Mouse (Mus musculus) frontal cortex, adult (tissue): ENCODE data around the gene Ankrd28.
"Not testable (repeated sequence)": the region's sequence is repeated elsewhere in the genome, so short reads cannot be mapped to it uniquely, and the experiment has no call there.

Experiments used
- ATAC-seq: cut with Nextera tagmentation; 2 replicates; pipeline ENCODE4 v1.9.2; 2017; ENCODE audit warnings: mild to moderate bottlenecking, moderate library complexity, mixed read lengths; ENCODE audit not compliant: low TSS enrichment

Gene Ankrd28

GRCm38 (mm10) chr14:31830571-31831369 lies at the start of gene Ankrd28:
TSS of gene Ankrd28 (minus strand) at chr14:31830651.
- ATAC-seq, result peak; percentile 94

DNA sequence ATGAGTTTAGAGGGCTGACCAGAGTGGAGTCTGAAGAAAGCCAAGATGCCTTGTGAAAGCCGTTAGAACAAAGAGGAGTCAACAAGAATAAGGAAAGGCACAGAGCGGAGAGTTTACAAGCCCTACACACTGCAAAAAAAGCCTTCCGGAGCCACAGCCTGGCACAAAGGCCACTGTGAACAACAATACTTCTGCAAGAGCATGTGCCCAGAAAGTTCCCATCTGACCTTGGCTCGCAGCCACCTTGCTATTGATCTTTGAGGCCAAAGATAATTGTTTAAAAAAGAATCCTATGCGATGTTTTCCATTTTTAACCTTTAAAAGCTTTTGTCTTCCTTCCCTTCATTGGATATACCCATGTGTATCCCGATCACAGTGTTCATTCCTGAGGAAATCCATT lies 49.0 kb upstream of the Ankrd28 start:
- ATAC-seq, result no peak

GRCm38 (mm10) chr14:31872130-31872529 lies 41.7 kb upstream of the Ankrd28 start:
- ATAC-seq, result no peak

DNA sequence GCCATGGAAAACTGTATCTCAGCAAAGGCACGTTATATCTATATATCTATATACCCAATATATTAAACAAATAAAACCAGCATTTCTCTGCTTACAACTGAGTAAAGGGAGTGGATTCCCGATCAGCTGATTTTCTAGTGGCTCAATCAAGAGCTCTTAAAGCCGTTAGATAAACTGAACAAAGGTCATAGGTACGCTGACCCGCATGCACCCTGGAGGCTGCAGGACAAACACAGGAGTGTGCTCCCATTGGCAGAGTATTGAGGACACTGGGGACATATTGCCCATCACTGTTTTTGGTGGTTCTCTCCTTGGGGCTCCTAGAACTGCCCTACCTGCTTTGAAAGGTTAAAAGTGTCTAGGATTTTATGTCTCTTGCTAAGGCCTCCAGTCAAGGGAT lies 40.0 kb upstream of the Ankrd28 start:
- ATAC-seq, result no peak

DNA sequence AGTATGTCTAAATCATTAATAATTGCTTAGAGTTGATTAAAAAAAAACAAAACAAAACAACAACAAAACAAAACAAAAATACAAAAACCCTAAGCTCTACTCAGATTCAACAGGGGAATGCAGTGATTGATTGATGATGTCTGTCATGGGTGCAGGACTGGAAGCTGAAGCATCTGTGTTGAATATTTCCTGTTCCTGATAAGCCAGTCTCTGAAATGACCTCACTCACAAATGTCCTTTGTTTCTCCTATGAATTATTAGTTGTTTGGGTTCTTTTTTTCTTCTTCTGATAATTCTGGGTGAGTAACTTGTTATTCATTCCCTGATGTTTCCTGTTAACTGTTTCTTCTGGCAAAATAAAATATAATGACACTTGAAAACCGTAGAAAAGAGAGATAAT lies 38.1 kb upstream of the Ankrd28 start:
- no peak for ATAC-seq

- not testable (repeated sequence) for ATAC-seq
These were observed 35.9 kb upstream of the Ankrd28 start for GRCm38 (mm10) chr14:31866366-31866765.

DNA sequence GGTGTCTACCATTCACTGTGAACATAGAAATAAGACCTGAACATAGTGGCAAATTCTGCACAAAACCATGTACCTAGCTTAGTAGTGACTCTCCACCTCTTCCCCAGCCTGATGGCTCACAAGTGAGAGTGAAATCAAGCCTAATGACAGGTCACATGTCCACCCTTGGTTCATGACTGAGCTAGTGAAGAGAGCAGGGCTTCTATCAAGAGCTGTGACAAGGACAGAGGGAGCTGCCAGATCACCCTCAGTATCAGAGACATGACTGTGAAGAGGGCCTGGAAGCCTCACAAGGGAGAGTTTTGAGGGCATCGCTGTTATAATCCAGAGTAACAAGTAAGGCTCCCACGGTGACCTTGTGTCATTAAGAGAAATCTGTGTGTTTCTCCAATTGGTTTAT lies 28.2 kb upstream of the Ankrd28 start:
- ATAC-seq, result no peak

DNA sequence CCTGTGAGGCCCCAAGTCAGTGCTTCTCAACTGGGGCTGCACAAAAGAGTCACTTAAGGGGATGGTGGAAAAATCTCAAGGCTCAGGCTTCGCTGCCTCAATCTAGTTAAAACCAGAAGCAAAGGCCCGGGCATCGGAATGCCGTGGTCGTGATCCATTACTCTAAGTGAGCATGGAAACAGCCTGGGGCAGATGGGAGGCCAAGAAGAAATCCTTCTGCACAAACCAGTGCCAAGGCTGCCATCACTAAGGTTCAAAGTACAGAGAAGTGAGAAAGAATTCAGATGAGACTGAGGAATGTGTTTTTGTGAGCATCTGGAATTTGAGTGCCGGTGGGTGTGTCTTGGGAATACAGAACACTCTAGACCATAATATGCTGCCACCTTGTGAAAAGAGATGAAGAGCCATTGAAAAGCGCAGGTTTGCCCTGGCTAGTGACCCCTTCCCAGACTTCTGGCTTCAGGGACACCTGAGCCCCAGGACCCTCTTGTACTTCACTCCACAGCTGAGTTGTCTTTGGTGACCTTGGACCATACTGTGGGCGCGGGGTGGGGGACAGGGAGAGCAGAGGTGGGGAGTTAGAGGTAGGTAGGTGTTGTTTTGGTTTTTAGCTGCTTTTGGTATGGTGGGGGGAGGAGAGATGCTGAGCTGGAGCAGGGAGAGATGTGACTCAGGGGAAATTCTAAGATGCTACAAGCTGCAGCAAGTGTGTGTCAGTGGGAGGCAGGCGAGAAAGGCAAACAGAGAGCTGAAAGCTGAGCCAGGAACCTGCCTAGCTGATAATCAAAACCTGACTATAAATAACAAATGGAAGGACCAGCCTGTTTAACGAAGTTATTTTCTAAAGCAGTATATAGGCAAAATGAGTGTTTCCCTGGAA lies 26.9 kb upstream of the Ankrd28 start:
- peak; percentile 83 for ATAC-seq

DNA sequence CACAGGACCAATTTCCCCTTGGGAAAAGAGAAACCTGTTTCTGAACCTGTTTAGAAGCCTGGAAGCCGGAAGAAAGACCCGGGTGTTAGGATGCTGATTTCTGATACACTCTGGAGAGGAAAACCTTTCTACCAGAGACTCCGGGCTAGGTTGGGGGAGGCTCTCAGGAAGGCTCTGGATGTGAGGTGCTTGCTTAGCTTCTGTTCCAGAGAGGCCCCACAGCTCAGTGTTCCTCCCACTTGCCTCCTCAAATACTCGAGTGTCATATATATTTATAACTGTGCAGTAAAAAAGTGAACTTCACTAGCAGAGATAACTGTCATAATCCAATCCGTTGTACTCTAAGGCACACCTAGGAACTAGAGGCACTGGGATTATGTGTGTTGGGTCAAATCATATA lies 25.6 kb upstream of the Ankrd28 start:
- peak; percentile 77 for ATAC-seq

DNA sequence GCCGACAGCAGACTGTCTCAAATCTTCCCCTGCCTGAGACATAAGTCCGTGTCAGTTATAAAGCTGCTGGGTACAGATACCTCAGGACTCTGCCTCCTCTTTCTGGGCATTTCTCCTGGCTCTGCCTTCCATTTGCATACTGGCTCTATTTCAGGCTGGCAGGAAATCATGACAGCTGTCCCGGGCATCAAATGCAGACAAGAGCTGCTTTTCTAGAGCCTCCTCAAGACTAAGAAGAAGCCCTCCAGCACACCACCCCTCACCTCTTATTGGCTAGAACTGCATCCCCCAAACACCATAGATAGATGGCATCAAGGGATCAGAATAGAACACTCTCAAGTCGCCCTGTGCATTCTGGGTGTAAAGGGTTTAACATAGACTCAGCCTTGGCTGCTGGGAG lies 24.2 kb upstream of the Ankrd28 start:
- peak; percentile 56 for ATAC-seq

GRCm38 (mm10) chr14:31843571-31843970 lies 13.1 kb upstream of the Ankrd28 start:
- no peak for ATAC-seq

DNA sequence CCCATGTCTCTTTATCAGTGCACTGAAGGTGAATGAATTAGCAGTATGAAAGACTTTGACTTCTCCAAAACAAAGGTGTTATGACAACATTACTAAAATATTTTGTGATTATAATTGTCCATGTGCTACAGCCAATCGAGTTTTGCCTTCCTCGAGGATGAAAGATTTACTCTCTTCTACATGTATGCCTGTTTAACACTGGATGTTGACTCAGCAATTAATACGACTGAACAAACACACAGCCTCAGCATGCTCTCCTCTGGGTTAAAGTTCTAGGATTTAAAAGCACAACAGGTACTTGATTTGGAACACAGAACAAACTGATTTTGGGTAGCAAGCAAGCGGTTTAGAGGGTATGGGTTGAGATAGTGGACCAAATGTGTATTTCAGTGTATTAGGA lies 1.6 kb upstream of the Ankrd28 start:
- no peak for ATAC-seq

DNA sequence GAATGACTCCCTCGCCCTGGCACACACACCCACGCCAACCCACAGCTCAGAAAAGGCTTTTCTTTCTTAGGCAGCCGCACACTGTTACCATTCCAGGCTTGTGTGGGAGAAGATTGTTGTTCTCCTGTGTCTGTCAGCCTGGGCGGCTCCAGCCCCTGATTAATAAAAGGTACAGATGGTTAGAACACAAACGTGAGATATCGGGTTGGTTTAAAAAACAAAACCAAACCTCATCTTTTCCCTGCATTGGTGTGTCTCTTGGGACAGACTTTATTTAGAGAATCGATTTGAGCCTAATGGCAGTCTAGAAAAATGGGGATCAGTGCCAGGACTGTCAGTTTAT lies 890 bp upstream of the Ankrd28 start:
- ATAC-seq, result peak; percentile 66

GRCm38 (mm10) chr14:31829761-31830562 lies 489 bp downstream of the Ankrd28 start:
- ATAC-seq, result peak; percentile 65

DNA sequence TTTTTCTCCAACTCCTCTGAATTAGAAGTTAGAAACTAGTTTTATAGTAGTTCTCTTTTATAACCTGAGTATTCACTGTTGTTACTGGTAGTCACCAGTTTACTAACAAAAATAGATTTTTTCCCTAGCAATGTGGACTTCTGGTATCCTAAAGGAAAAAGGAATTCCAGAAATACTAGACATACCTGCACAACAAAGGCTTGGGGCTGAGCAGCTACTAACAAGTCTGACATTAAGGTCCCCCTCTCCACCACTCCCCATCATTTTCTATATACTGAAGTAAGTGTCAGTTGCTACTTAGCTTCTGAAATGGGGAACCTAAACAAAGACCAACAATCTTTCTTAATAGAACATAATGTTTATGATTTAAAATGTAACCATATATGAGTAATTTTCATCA lies 3.2 kb downstream of the Ankrd28 start:
- ATAC-seq, result no peak

GRCm38 (mm10) chr14:31809942-31810341 lies 20.5 kb downstream of the Ankrd28 start:
- ATAC-seq, result no peak

- ATAC-seq, result no peak
These were observed 26.7 kb downstream of the Ankrd28 start for GRCm38 (mm10) chr14:31803791-31804190.

DNA sequence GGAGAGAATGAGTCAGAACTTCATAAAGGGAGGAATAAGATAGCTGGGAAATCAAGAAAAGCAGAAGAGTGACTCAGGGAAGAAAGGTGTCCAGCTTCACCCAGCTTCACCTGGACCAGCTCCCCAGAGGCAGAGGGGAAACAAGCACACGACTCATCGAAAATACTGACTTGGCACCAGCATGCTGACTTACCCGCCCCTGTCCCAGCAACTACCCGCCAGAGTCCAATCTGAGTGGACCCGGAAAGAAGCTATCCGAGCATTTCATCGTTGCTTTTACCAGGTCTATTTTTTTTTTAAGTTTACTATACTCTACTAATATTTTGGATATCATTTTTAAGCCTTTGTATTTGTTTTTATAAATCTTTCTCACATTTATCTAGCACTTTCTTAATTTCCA lies 29.5 kb downstream of the Ankrd28 start:
- no peak for ATAC-seq

- ATAC-seq, result peak; percentile 55; the same call in 1 of the 2 replicates
These were observed 30.0 kb downstream of the Ankrd28 start for GRCm38 (mm10) chr14:31800446-31800845.

DNA sequence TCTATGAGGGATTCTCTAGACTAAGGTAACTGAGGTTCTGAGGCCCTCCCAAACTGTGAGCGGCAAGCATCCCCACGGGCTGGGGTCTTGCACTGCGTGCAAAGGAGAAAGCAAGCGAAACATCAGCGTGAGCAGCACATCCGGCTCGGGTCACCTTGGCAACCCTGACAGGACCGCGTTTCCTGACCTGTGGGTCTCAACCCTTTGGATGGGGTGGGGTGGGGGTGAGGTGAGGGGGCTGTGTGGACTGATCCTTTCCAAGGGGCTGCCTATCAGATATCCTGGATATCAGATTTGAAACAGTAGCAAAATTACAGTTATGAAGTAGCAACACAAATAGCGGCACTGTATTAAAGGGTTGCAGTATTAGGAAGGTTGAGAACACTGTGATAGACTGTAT lies 31.5 kb downstream of the Ankrd28 start:
- ATAC-seq, result no peak

DNA sequence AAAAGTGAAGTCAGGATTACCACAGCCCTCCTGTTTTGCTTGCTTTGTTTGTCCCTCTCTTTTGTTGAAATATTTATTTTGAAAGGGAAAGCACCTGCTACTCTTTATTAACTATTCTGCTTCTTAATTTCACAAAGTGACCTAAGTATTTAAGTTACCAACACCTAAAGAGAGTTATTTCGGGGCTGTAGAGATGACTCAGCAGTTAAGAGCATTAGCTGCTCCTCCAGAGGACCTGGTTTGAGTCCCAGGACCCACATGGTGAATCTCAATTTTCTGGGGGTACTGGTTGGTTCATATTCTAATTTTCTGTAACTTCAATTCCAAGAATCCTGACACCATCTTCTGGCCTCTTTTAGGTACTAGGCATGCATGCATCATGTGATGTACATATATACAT lies 34.9 kb downstream of the Ankrd28 start:
- ATAC-seq, result no peak

GRCm38 (mm10) chr14:31794776-31795126 lies 35.7 kb downstream of the Ankrd28 start:
- no peak for ATAC-seq
